Mouse (Mus musculus) lung, postnatal 0 days (tissue): Measurements from ENCODE around the gene Serpinb9.

Source experiments
- CTCF ChIP-seq: IDR thresholded peaks from 2 replicates; pipeline ENCODE4 v1.5.1; 2016; ENCODE audit warnings: antibody characterized with exemption, mild to moderate bottlenecking
- EP300 ChIP-seq: IDR thresholded peaks from 2 replicates; pipeline ENCODE4 v1.6.1; 2016; ENCODE audit warnings: antibody characterized with exemption, mild to moderate bottlenecking, control low read depth

GRCm38 (mm10) chr13:33002950-33003349 is at the start of gene Serpinb9:
- TF ChIP-seq CTCF (peak; percentile 14; the same call in 1 of the 2 replicates), EP300 (no peak)
